ENCODE assay signal across 8 mouse cellular contexts in genomic region chr12:15472741-15473140, GRCm38 (mm10).
"Had no signal": no experiment of that assay in that cellular context is flagged by ENCODE, and none has a peak within 500 bp of the region (broad histone marks: within the 10 kb centered on the region; RNA-seq: fewer than 3 reads in every experiment).

No protein-coding gene starts in this region.

- DNase-seq: kidney, adult 2 months; kidney, postnatal 10 days; kidney, postnatal 36 days; left cerebral cortex, postnatal 4 days; liver, postnatal 0 days; lung, embryonic 14.5 days; right cerebral cortex, postnatal 4 days; thymus, postnatal 25 days had no signal
